In genomic region chr7:26061197-26061596, GRCm38 (mm10) we compare ENCODE assay signal across 36 mouse cellular contexts. TPM values are rescaled to one million over a fixed set of nuclear protein-coding genes. Genes with fewer than 3 reads are reported as not detected.
"Had no signal": no experiment of that assay in that cellular context is flagged by ENCODE, and none has a peak within 500 bp of the region (broad histone marks: within the 10 kb centered on the region; RNA-seq: fewer than 3 reads in every experiment).

Cyp2b13 (plus strand) TSS chr7:26061497.

RNA-seq across cellular contexts. Expression of gene Cyp2b13, which starts in this region (rescaled TPM):
- total RNA-seq: left cerebral cortex, adult 2 months; left cerebral cortex, adult 8-10 months; left cerebral cortex, postnatal 10 days; left cerebral cortex, postnatal 14 days; left cerebral cortex, postnatal 25 days; left cerebral cortex, postnatal 36 days; left cerebral cortex, postnatal 4 days; megakaryocyte progenitor cell, adult 5-6 weeks; megakaryocyte, adult 5-6 weeks; megakaryocyte-erythroid progenitor cell, adult 5-6 weeks; midbrain, postnatal 0 days; monocyte, adult 5-6 weeks had no signal
- polyA plus RNA-seq: limb, embryonic 10.5 days; limb, embryonic 11.5 days; limb, embryonic 12.5 days; limb, embryonic 13.5 days; limb, embryonic 14.5 days; limb, embryonic 15.5 days; liver, embryonic 11.5 days; liver, embryonic 12.5 days; liver, embryonic 13.5 days; lung, adult 2 months; lung, embryonic 14.5 days; lung, embryonic 15.5 days; lung, embryonic 16.5 days; lung, postnatal 0 days; macrophage; midbrain, embryonic 10.5 days; midbrain, embryonic 11.5 days; midbrain, embryonic 12.5 days; midbrain, embryonic 13.5 days; midbrain, embryonic 14.5 days; midbrain, embryonic 15.5 days; midbrain, embryonic 16.5 days; midbrain, postnatal 0 days; neural tube, embryonic 11.5 days; neural tube, embryonic 12.5 days had no signal
